Mouse (Mus musculus) thymus, postnatal 25 days (tissue): ENCODE measurements around the gene Cdc14a.

Experiments
- DNase-seq: peaks from one replicate; pipeline ENCODE4 v3.0.0; 2022

The Cdc14a gene

GRCm38 (mm10) chr3:116412954-116413724 is 10.7 kb downstream of the Cdc14a start:
- no peak for DNase-seq

DNA sequence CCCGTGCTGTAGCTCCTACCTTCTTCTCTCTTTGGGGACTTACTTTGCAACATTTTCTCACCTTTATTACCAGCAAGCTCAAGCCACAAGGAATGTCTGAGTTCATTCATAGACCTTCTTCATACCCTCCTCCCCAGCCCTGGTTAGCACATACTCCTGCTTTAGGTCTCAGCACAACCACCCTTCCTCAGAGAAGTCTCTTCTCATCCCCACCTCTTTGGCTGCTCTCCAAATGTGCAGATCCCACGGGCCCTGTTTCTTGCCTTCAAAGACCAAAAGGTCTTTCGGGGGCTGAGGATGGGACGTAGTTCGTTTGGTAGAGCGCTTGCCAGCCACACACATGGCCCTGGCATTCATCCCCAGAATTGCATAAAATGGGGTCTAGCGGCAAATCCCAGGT is 13.8 kb downstream of the Cdc14a start:
- no peak for DNase-seq

DNA sequence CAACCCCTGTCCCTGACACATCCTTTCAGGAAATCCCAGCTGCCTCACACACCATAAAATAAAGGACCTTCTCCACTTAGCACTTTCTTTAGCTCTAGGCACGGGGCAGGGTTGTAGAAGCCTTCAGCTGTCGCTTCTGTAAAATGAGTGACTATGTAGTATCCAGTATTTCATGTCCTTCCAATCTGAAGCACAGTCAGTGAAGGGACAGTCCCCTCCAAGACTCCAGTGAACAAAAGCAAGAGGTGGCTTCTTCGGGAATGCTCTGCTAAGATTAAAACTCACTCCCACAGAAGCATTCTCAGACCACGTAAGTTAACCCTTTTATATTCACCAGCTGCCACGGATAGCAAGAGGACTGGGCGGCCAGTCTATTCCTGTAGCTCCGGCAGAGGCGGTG is 14.3 kb downstream of the Cdc14a start:
- DNase-seq = no peak

GRCm38 (mm10) chr3:116408856-116409255 is 15.0 kb downstream of the Cdc14a start:
- no peak for DNase-seq

GRCm38 (mm10) chr3:116405516-116405915 is 18.3 kb downstream of the Cdc14a start:
- DNase-seq = no peak

DNA sequence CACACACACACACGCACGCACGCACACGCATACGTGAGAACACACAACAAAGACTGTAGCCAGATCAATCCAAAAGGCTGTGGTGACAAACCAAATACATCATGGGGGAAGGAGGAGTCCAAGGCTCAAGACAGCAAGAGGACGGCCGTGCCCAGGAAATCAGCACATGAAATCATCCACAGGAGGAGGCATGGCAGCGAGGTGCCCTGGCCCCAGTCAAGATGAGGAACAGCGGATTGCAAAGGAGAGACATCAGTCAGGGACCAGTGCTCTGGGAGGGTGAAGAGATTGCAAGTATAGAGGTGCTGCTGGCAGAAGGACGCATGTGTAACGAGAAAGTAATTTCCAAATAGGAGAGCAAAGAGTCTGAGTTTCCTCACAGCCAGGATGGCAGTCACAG is 22.4 kb downstream of the Cdc14a start:
- no peak for DNase-seq

- no peak for DNase-seq
These were observed 24.3 kb downstream of the Cdc14a start for GRCm38 (mm10) chr3:116399349-116400090.

- peak; percentile 32 for DNase-seq
These were observed 25.3 kb downstream of the Cdc14a start for GRCm38 (mm10) chr3:116398543-116398942.

GRCm38 (mm10) chr3:116397976-116398375 is 25.9 kb downstream of the Cdc14a start:
- DNase-seq = no peak

DNA sequence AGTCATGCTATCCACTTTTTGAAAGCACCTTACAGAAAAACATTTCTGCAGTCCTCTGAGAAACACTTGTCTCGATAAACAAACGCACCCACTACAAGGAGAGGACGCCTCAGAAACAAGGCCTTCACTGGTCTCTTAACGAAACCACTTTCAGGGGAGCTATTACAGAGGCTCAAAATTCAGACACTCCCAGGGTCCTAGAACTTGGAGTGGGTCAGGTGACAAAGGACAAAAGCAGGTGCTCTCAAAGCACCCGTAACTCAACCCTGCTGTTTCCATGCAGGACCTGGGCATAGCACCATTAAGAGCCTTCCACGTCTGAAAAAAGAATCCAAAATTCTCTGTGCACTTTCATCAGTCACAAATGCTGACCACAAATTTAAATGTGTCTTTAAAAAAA is 26.5 kb downstream of the Cdc14a start:
- DNase-seq = no peak

DNA sequence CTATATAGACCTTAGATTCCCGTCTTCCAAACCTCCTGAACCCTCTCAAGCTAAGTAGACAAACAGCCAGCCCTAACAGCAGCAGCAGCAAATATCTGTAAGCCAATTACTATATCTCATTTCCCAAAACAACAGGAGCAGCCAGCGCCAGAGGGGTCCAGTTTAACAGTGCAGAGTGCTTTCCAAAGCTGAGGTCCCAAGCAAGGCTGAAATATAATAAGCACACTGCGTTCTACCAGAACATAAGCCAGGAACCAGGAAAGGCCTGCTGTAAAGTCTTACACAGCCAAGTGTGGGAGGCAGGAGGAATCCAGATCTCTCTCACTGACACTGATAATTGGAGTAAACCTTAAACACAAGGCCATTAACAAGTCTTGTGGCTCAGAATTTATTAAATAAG is 27.3 kb downstream of the Cdc14a start:
- no peak for DNase-seq

DNA sequence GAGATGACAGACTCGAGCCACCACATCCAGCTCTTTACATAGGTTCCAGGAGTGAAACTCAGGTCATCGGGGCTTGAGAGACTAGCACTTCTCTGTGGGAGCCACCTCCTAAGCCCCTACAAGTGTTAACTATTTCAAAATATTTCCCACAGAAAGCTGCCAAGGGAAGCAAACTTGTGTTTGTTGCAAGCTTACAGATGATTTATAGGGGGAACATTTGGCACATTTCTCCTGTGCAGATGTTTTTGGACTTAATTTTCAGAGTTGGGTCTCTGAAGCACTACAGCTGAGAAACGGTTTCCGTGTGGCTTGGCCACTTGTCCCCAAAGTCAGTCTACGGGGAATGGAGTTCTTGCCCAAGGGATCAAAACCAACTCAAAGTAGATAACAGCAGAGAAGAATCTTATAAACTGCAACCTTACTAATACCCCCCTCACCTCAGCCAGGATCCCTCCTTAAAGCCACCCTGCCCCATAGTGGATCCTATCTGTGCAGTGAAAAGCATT is 28.9 kb downstream of the Cdc14a start:
- DNase-seq = no peak

GRCm38 (mm10) chr3:116391399-116391798 is 32.4 kb downstream of the Cdc14a start:
- DNase-seq = no peak

- DNase-seq = no peak
These were observed 34.0 kb downstream of the Cdc14a start for GRCm38 (mm10) chr3:116389500-116390470.

- DNase-seq = no peak
These were observed 35.0 kb downstream of the Cdc14a start for GRCm38 (mm10) chr3:116388808-116389207.

DNA sequence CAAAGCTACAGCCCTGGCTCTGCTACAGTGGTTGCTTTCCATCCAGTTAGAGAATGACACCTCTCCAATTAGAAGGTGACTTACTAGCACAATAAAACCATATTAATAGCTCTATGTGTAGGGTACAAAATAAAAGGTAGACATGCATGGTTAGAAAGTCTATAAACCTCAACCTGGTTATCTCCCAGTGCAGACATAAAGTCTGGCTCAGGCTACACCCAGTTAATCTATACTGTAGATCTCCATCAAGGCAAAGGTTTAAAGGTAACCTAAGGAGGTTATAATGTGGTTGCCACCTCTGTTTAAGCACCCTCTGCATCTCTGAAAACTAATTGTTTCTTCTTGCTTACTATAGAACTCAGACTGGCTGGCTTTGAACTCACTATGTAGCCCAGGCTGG is 36.9 kb downstream of the Cdc14a start:
- no peak for DNase-seq

GRCm38 (mm10) chr3:116386342-116386741 is 37.5 kb downstream of the Cdc14a start:
- no peak for DNase-seq

DNA sequence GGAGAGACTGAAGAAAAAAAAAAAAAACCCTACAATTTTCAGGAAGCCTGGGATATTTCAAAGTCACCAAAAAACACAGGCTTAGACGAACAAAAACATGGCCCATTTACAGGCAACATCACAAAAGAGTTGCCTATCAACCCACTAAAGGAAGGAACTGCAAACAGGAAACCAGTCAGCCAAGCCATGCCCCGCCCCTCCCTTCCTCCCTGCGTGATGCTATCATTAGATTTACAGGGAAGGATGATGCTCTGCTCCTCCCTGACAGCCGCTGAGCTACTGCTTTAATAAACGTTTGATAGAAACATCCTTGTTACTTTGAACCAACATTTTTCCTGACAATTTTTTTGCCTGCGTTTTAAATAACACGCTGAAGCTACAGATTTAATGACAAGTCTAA is 39.5 kb downstream of the Cdc14a start:
- no peak for DNase-seq

GRCm38 (mm10) chr3:116380319-116380718 is 43.5 kb downstream of the Cdc14a start:
- DNase-seq = no peak

- no peak for DNase-seq
These were observed 48.4 kb downstream of the Cdc14a start for GRCm38 (mm10) chr3:116375442-116375841.

DNA sequence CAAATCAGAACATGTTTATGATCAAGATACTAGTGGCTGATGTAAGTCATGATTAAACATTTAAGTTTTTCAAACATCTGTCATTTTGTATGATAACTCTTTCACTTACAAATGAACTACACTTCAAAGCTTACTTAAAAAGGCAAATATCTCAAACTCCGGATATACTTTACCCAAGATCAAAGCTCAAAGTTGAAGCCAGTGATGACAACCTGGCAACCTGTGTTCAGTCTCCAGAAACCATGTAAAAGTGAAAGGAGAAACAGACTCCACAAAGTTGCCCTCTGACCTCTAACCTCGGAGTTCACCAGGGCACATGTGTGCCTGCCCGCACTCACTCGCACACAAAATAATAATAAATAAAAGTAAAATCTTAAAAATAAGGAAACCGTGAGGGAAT is 49.3 kb downstream of the Cdc14a start:
- no peak for DNase-seq

GRCm38 (mm10) chr3:116373196-116373595 is 50.6 kb downstream of the Cdc14a start:
- no peak for DNase-seq

- DNase-seq = no peak
These were observed 54.9 kb downstream of the Cdc14a start for GRCm38 (mm10) chr3:116368868-116369437.
